Mouse (Mus musculus) midbrain, embryonic 14.5 days (tissue): ENCODE results near the gene Adk. TPM values are rescaled to one million over a fixed set of nuclear protein-coding genes. Genes with fewer than 3 reads are reported as not detected.

Experiments
- ATAC-seq: fragments of 200-750 bp; cut with Nextera tagmentation; 2 replicates; pipeline ENCODE4 v1.8.0; 2017; ENCODE audit warnings: moderate number of reproducible peaks, moderate library complexity; ENCODE audit not compliant: low FRiP score, low TSS enrichment
- DNase-seq: peaks from one replicate; pipeline ENCODE4 v3.0.0-alpha.2; 2015
- H3K27ac ChIP-seq: fragments of 300-500 bp; sonication (generic); replicated peaks from 2 replicates; pipeline ENCODE4 v1.5.1; 2014; ENCODE audit warnings: mild to moderate bottlenecking, low read depth, low read length, moderate library complexity
- H3K27me3 ChIP-seq: fragments of 300-500 bp; sonication (generic); 2 replicates; pipeline ENCODE4 v1.6.1; 2014; ENCODE audit warnings: low read length, control low read depth, mixed read lengths; ENCODE audit not compliant: control insufficient read depth, insufficient read depth
- H3K36me3 ChIP-seq: fragments of 300-500 bp; sonication (generic); 2 replicates; pipeline ENCODE4 v1.6.1; 2014; ENCODE audit warnings: low read length, control low read depth; ENCODE audit not compliant: control insufficient read depth, insufficient read depth
- H3K4me1 ChIP-seq: fragments of 300-500 bp; sonication (generic); 2 replicates; pipeline ENCODE4 v1.6.1; 2014; ENCODE audit warnings: mild to moderate bottlenecking, antibody characterized with exemption, low read length, control low read depth; ENCODE audit not compliant: control insufficient read depth, insufficient read depth
- H3K4me2 ChIP-seq: fragments of 300-500 bp; sonication (generic); 2 replicates; pipeline ENCODE4 v1.6.1; 2014; ENCODE audit warnings: mild to moderate bottlenecking, low read length, moderate library complexity
- H3K4me3 ChIP-seq: fragments of 300-500 bp; sonication (generic); replicated peaks from 2 replicates; pipeline ENCODE4 v1.5.1; 2014; ENCODE audit warnings: low read depth, low read length
- H3K9ac ChIP-seq: fragments of 300-500 bp; sonication (generic); replicated peaks from 2 replicates; pipeline ENCODE4 v1.6.1; 2014; ENCODE audit warnings: mild to moderate bottlenecking, low read length, moderate library complexity
- H3K9me3 ChIP-seq: fragments of 300-500 bp; sonication (generic); 2 replicates; pipeline ENCODE4 v1.6.1; 2016; ENCODE audit warnings: low read length, control low read depth, mixed read lengths; ENCODE audit not compliant: control insufficient read depth
- whole genome bisulfite sequencing: fragments of 180-500 bp; shearing (Covaris S2); extraction: QIAGEN DNeasy Blood & Tissue Kit; methylation state at CpG from one replicate; pipeline ENCODE4 v1.1.7; 2014; 5-methylcytosine and 5-hydroxymethylcytosine counted together
- polyA plus RNA-seq: library from polyadenylated mRNA; unstranded; fragments of >200 nt; fragmentation: Nextera tagmentation; extraction: Ambion mirVana; gene quantifications from 2 replicates; pipeline ENCODE4 v1.2.1, GENCODE M21; 2014

Adk gene
- polyA plus RNA-seq, 1 experiment from 2014 or later, result 37.9 TPM

DNA sequence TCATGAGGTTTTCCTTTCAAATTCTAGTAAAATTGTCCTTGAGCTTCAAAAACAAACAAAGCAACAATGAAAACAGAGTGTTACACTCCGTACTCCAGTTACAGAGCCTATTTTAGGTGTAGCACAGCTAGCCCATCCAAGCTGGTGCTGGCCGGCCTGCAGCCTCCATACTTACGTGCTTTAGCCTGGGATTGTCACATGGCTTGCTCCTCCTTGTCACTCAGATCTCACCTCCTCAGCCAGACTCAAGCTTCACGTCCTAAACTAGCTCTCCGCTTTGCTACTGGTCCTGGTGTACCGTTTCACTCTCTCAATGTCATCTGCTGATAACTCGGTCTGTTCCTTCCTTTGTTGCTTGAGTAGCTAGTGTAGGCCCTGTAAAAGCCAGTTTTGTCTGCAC is 366.0 kb downstream of the Adk start:
- Histone ChIP-seq H3K27me3 (no peaks in the 10 kb centered on the region), H3K9ac (no peak overlapping the region), H3K36me3 (no peaks in the 10 kb centered on the region), H3K9me3 (no peaks in the 10 kb centered on the region), H3K4me2 (no peak overlapping the region), H3K27ac (no peak overlapping the region), H3K4me1 (no peaks in the 10 kb centered on the region), H3K4me3 (no peak overlapping the region)
- ATAC-seq (no peak), DNase-seq (no peak)
- WGBS, result 87% methylated on average over 7 of the region's 7 CpGs

DNA sequence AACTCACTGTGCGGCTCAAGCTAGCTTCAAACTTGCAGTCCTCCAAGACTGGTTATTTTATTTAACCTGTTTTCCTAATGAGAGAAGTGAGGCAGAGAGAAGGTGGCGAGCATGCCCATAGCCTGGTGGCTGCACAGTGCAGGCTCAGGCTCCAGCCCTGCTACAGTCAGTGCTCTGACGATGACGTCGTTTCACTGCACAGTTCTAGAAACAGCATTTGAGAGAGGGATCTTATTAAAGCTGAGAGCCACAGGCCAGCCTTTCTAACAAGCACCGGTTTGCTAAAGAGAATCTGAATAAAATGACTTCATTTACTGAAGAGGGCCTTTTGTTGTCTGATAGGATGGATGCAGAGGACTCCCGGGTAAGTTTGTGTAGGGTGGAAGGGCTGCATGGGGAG is 375.0 kb downstream of the Adk start:
- Histone ChIP-seq H3K36me3 (no peaks in the 10 kb centered on the region), H3K9ac (no peak overlapping the region), H3K4me2 (no peak overlapping the region), H3K27me3 (no peaks in the 10 kb centered on the region), H3K4me3 (no peak overlapping the region), H3K4me1 (peaks cover 17% of the 10 kb centered on the region), H3K9me3 (no peaks in the 10 kb centered on the region), H3K27ac (peak overlapping the region; percentile 34; the same call in 1 of the 2 replicates)
- WGBS, result 32% methylated on average over 7 of the region's 7 CpGs
- ATAC-seq (no peak; the same call in 1 of the 2 replicates), DNase-seq (peak; percentile 53)

- H3K4me3 ChIP-seq, result no peak overlapping the region
- ATAC-seq (no peak), DNase-seq (no peak)
- H3K36me3 ChIP-seq, result no peaks in the 10 kb centered on the region
- no peaks in the 10 kb centered on the region for H3K27me3 ChIP-seq
- no peak overlapping the region for H3K9ac ChIP-seq
- WGBS, result 89% methylated on average over 4 of the region's 4 CpGs
- H3K9me3 ChIP-seq, result no peaks in the 10 kb centered on the region
- H3K4me2 ChIP-seq, result no peak overlapping the region
- peaks cover 3% of the 10 kb centered on the region; the same call in 1 of the 2 replicates for H3K4me1 ChIP-seq
- H3K27ac ChIP-seq, result no peak overlapping the region
These were observed 381.0 kb downstream of the Adk start for GRCm38 (mm10) chr14:21433415-21433814.

DNA sequence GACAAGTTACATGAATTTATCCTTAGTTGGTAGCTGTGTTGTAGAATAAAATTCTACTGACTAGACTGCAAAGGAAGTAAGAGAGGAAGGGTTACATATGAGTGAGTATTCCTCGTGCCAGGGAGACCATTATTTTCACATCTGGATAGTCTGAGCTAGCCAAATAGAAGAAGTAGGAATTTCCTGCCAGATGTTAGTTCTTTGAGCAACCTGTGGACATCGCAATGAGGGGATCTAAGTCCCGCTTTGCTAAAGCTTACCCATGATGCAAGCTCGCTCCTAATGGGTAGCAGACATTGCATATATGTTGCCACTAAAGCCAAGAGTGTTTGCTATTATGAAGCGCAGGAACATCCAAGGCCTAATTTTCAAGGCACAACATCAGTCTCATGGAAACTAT is 381.6 kb downstream of the Adk start:
- Histone ChIP-seq H3K9me3 (no peaks in the 10 kb centered on the region), H3K4me2 (no peak overlapping the region), H3K9ac (no peak overlapping the region), H3K36me3 (no peaks in the 10 kb centered on the region), H3K4me3 (no peak overlapping the region), H3K4me1 (no peaks in the 10 kb centered on the region), H3K27ac (no peak overlapping the region), H3K27me3 (no peaks in the 10 kb centered on the region)
- 89% methylated on average over 5 of the region's 5 CpGs for WGBS
- no peak for ATAC-seq
- no peak for DNase-seq

- H3K4me1 ChIP-seq, result no peaks in the 10 kb centered on the region
- DNase-seq, result no peak
- no peak overlapping the region for H3K4me2 ChIP-seq
- ATAC-seq, result no peak
- H3K9ac ChIP-seq, result no peak overlapping the region
- no peaks in the 10 kb centered on the region for H3K9me3 ChIP-seq
- H3K36me3 ChIP-seq, result no peaks in the 10 kb centered on the region
- H3K27ac ChIP-seq, result no peak overlapping the region
- H3K27me3 ChIP-seq, result no peaks in the 10 kb centered on the region
- WGBS, result 63% methylated on average over 9 of the region's 9 CpGs
- H3K4me3 ChIP-seq, result no peak overlapping the region
These were observed 382.3 kb downstream of the Adk start for GRCm38 (mm10) chr14:21434686-21435085.

DNA sequence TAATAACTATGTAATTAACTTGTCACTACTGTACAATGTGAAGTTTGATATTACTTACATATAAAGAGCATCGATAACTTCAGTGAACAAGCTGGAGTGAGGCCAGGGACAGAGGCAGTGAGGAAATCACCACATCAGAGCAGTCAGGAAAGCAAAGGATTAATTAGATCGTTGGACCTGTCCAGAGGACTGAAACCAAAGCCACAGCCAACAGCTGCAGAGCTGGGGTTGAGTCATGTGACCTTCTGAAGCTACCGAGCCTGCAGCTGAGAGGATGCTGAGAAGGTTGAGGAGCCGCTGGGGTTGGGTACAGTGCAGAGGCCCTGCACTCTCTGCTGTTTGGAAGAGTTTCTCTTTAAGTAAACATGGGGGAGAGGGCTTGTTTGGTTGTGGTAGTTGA is 387.4 kb downstream of the Adk start:
- no peak overlapping the region for H3K4me2 ChIP-seq
- DNase-seq (peak; percentile 16), ATAC-seq (no peak)
- no peak overlapping the region for H3K9ac ChIP-seq
- no peak overlapping the region for H3K4me3 ChIP-seq
- no peaks in the 10 kb centered on the region for H3K4me1 ChIP-seq
- H3K9me3 ChIP-seq, result no peaks in the 10 kb centered on the region
- no peak overlapping the region for H3K27ac ChIP-seq
- H3K36me3 ChIP-seq, result no peaks in the 10 kb centered on the region
- whole genome bisulfite sequencing, result 40% methylated on average over 4 of the region's 4 CpGs
- no peaks in the 10 kb centered on the region for H3K27me3 ChIP-seq

- no peak for DNase-seq
- WGBS, result 90% methylated on average over 2 of the region's 2 CpGs
- no peaks in the 10 kb centered on the region for H3K9me3 ChIP-seq
These were observed 388.2 kb downstream of the Adk start for GRCm38 (mm10) chr14:21440526-21440925.

GRCm38 (mm10) chr14:21441772-21442533 is 389.6 kb downstream of the Adk start:
- H3K36me3 ChIP-seq, result no peaks in the 10 kb centered on the region
- no peaks in the 10 kb centered on the region for H3K4me1 ChIP-seq
- DNase-seq (no peak), ATAC-seq (no peak)
- no peaks in the 10 kb centered on the region for H3K27me3 ChIP-seq
- H3K4me2 ChIP-seq, result no peak overlapping the region
- no peak overlapping the region for H3K9ac ChIP-seq
- H3K9me3 ChIP-seq, result no peaks in the 10 kb centered on the region
- no peak overlapping the region for H3K27ac ChIP-seq
- H3K4me3 ChIP-seq, result no peak overlapping the region
- WGBS, result 89% methylated on average over 10 of the region's 10 CpGs

More at GRCm38 (mm10) chr14:21440526-21440925, 388.2 kb downstream of the Adk start:
- no peak overlapping the region for H3K4me3 ChIP-seq
- H3K4me1 ChIP-seq, result no peaks in the 10 kb centered on the region
- ATAC-seq, result no peak
- H3K9ac ChIP-seq, result no peak overlapping the region
- H3K4me2 ChIP-seq, result no peak overlapping the region
- H3K27ac ChIP-seq, result no peak overlapping the region
- H3K27me3 ChIP-seq, result no peaks in the 10 kb centered on the region
- no peaks in the 10 kb centered on the region for H3K36me3 ChIP-seq

DNA sequence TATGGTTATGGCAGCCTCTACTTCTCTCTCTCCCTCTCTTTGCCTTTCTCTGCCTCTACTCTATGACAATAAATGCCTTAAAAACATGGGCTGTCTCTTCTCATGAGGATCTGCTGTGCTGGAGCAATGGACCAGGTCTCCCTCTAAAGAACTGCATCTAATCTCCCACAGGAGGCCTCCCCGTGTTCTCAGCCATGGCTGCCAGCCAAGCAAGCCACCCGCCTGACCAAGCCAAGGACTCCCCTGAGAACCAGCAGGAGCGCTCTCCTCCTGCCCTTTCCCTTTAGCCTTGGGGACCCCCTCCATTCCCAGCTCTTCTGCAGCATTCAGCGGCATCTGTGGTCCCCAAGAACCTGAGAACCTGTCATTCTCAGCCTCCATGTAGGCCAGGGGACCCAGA is 400.2 kb downstream of the Adk start:
- H3K9ac ChIP-seq, result no peak overlapping the region
- no peak overlapping the region for H3K27ac ChIP-seq
- DNase-seq, result no peak
- no peaks in the 10 kb centered on the region for H3K4me1 ChIP-seq
- no peaks in the 10 kb centered on the region for H3K36me3 ChIP-seq
- no peaks in the 10 kb centered on the region for H3K27me3 ChIP-seq
- no peak overlapping the region for H3K4me2 ChIP-seq
- no peaks in the 10 kb centered on the region for H3K9me3 ChIP-seq
- WGBS, result 63% methylated on average over 4 of the region's 4 CpGs
- ATAC-seq, result no peak
- H3K4me3 ChIP-seq, result no peak overlapping the region
